Mouse (Mus musculus) layer of hippocampus, adult 9-10 months (tissue): Measurements from ENCODE around the gene Ncapd2.
A peak's percentile ranks its signal among the peaks of the same experiment; 100 is the strongest.

Source experiments
- DNase-seq: peaks from one replicate; pipeline ENCODE4 v3.0.0; 2022; ENCODE audit warnings: low spot score

Ncapd2 gene

DNA sequence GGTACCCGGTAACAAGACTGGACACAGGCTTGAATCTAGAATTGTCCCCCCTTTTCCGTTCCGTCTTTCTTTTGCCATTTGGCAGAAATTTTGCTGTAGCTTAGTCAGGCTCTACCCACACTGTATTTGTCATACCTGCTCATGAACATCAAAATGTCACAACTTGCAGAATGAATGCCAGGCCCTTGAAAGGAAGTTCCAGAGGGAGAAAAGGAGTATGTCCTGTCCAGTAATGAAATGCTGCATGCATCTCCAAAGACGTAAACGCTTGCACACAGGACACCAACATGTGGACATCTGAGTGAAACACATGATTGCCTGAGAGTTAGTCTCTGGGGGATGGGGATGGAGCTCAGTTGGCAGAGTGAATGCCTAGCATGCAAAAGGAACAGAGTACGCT, 22.2 kb upstream of the Ncapd2 start:
- DNase-seq: no peak

- no peak for DNase-seq
Observed at GRCm38 (mm10) chr6:125213129-125213528, 21.6 kb upstream of the Ncapd2 start.

GRCm38 (mm10) chr6:125212621-125213020, 21.1 kb upstream of the Ncapd2 start:
- no peak for DNase-seq

DNA sequence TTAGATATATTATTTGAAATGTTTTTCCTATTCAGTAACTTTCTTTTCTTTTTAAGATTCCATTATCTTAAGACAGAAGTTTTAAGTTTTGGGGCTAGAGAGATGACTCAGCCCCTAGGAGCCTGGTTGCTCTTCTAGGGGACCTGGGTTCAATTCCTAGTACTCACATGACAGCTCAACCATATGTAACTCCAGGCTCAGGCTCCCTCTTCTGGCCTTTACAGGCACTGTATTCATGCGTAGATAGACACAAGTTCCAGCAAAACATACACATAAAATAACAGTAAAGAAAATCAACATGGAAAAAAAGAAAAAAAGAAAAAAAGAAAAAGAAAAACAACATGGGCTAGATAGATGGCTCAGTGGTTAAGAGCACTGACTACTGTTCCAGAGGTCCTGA, 18.9 kb upstream of the Ncapd2 start:
- DNase-seq: no peak

GRCm38 (mm10) chr6:125197166-125197565, 5.7 kb upstream of the Ncapd2 start:
- peak; percentile 26 for DNase-seq

DNA sequence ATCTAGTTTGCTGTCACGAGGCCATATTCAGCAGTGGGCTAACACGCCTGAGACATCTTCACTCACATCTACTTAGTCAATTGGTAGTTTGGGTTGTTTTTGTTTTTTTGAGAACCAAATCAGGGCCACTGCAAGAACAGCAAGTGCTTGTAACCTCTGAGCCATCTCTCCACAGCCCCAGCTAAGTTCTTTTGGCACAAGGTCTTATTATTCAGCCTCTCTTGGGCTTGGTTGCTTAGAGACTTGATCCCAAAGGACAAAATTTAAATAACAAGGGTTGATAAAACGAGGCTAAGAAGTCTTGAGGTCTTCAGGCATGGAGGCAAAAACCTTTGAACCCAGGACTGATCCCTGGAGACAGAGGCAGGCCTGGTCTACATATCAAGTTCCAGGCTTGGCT, 4.8 kb upstream of the Ncapd2 start:
- no peak for DNase-seq

- DNase-seq: no peak
Observed at GRCm38 (mm10) chr6:125195541-125196075, 4.1 kb upstream of the Ncapd2 start.

DNA sequence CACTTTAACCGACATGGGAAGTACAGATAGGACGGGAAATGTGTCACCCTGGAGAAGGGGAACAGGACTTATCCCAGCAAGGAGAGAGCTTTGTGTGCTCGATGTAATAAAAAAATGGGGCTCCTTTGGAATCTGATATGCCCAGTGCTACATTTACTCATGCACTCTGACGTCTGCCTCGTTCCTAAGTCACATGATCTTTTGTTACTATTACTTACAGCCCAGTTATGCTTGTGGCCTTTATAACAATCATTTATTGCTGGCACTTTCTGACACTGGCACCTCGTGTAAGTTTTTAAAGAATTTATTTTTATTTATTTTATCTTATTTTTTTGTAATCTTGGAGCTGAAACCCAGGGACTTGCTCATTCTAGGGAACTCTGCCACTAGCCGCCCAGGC, 1.9 kb upstream of the Ncapd2 start:
- DNase-seq: no peak

DNA sequence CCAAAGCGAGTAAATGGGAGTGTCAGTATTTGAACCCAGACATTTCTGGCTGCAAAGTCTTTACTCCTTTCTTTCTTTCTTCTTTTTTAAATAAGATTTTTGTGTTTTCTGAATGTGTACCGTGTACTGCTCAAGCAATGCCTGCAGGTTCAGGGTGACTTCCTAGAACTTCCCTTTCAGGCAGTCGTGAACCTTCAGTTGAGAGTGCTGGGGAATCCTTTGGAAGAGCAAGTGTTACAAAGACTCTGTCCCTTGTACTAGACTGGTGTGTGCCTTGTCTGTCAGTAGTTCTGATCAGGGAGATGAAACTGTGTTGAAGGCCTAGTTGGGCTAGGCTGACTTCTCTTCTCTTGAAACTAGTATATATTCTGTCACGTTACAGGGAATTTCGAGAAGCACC, 1.3 kb upstream of the Ncapd2 start:
- DNase-seq: no peak

DNA sequence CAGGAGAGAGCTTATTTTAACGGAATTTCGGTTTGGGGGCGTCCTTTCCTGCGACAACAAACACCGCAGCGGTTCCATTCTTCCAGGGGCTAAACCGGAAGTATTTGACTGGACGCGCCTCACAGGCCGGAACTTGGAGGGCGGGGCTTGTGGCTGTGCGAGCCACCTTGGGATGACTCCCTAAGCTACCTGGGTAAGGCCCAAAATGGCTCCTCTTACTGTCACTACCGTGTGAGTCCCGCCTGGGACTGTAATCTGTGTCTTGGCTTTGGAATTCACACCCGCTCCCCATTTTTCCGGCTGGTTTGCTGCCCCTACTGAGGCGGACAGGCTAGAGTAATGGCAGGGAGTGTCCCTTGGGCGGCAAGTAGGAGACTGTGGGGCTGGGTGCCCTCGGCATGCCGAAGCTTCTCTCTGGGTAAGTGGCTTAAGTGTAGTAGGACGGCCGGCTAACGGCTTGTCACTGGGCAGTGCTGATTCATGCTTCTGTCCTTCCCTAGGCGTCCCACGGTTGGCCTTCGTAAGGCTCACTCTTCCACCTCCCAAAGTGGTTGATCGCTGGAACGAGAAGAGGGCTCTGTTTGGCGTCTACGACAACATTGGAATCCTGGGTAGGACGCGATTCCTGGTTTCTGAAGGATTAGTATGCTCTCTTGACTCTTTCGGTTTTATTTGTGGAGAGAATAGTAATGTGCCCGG, 664 bp upstream of the Ncapd2 start:
- DNase-seq: peak; percentile 78

GRCm38 (mm10) chr6:125190816-125191215, 685 bp downstream of the Ncapd2 start:
- DNase-seq: no peak

GRCm38 (mm10) chr6:125186203-125186602, 5.3 kb downstream of the Ncapd2 start:
- DNase-seq: no peak

DNA sequence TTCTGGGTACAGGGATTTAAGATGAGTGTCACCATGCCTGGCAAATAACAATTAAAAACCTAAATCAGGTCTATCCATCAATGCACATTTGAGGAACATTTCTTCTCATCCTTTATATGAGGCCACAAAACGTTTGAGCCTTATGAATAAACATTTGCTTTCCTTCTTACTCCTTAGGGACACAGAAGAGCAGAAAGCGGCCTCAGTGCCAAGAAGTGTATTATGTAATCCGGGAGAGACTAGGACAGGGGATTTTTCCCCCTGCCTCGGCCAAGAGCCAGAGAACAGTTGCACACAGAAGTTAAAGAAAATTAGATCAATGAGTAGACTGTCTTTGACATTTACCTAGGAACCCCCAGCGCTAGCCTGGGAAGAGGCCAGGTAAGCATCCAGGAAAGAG, 9.4 kb downstream of the Ncapd2 start:
- no peak for DNase-seq

DNA sequence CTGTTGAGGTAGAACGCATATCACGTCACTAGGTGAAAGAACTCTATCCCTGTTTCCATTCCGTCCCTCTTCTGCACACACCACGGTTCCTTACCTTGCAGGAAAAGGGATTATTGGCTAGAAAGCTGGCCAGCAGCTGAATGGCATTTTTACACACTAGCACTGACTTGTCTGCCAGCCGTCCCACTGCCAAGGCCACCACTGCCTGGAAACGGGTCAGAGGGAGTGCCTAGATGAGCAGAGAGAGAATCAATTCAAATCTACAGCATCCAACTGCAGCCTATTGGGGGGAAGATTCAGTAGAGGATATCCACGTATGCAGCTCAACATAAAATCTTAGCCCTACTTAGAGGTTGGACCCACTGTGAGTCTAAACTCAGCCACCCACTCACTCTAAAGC, 11.9 kb downstream of the Ncapd2 start:
- no peak for DNase-seq

GRCm38 (mm10) chr6:125175469-125175868, 16.0 kb downstream of the Ncapd2 start:
- DNase-seq: no peak

DNA sequence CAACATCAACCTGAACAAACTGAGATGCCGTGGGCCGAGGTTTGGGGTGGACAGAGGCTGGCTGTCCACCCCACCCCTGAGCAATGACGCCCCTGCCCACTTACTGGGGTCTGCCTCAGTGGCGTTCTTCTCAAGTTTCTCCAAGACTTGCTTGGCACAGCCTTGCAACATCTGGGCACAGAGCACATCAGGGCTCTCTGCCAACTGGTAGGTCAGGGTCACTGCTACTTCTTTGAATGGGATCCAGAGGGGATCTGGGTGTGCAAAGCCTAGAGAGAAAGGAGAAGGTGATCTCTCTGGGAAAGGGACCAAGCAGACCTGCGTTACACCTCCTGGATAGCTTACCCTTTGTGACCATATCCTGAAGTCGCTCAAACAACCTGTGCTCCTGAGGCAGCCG, 18.2 kb downstream of the Ncapd2 start:
- no peak for DNase-seq

- DNase-seq: no peak
Observed at GRCm38 (mm10) chr6:125172474-125172873, 19.0 kb downstream of the Ncapd2 start.

DNA sequence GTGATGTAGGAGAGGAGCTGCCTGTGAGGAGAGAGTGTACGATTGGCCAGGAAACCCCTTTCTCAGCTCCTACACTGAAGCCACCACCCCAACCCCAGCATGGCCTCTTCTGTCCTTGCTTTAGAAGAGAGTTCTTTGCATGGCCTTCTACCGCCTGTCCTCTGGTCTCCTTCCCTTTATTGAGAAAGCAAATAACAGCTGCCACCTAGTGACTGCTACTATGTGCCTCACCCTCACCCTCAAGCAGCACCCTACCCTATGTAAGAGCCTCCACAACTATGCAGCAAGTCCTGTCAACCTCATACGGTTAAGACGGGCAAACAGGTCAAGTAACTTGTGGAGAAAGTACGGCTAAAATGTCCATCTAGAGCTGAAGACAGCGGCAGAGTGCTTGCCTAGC, 21.3 kb downstream of the Ncapd2 start:
- DNase-seq: no peak

DNA sequence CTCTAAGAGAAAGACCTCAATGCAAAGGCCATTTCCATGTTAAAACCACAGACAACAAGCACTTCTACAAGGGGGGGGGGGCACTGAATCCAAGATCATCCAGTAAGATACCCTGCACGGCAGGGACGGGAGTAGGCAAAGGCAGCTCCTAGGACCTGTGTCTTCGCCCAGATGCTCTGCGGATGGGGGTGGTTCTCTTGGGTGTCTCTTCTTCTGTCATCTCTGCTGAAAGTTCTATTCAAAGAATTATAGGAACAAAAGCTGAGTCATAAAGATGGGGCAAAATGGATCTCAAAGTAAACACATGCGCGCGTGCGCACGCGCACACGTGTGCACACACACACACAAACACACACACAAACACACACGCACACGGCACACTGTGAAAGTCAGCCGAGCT, 23.4 kb downstream of the Ncapd2 start:
- no peak for DNase-seq

DNA sequence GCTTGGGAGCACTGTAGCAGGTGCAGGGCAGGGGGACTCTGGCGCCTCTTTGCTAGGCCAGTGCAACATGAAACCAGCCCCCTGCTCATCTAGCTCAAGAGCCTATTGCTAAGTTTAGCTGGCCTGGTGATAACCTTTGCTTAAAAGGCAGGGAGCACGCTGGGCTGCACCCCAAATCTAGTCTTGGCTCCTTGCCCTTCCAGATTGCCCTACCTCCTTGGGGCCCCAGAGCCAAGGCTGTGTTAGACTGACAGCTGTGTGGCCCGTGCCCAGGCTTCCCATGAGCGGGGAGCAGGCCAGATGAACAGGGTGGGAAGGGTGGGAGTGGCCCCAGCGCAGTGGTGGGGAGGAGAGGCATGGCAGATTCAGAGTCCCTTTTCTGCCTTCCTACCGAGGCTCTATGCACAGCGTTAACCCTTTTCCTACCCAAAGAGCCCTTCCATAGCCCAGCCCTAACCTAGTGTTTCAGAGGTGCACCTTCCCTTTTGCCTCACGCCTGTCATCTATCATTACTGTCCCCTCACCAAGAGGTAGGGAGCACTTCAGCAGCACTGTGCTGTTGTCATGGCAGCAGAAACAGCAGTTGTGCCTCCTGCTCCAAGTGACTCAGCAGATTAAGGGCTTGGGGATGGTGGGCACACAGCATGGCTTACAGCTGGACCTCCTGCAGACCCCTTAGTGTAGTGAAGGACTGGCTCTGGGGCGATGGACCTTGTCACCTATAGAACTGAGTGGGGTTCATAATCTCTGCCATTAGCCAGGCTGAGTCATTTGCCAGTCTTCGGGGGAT, 24.4 kb downstream of the Ncapd2 start:
- no peak for DNase-seq

DNA sequence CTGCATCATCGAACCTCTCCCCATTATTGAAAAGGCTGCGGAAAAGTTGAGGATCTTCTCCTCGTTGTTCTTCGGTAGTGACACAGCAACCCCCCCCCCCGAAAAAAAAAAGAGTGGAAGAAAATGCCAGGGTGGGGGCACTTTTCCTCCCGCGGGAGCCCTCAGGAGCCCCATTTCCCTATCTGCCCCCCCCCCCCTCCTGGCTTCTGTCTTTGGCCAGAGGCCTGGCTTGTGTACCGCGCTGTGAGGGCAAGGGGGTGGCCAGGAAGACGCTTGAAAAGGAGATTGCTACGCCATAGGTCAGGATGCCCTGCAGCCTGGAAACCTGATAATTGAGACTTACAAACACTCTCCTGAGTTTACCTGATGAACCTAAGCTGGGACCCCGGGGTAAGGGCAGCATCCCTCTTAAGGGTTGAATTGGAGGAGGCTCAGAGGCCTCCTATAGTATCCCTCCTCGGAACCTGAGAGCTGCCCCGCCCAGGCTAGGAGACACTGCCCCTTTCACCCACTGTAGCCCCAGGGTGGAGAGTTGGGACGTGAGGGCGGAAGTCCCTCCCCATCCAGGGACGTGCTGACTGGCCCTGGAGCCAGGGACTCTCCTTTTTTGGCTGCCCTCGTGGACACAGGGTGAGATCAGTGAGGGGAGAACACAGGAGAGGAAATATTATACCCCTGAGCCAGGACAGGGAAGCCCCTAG, 25.3 kb downstream of the Ncapd2 start, which contains the start of gene Gapdh:
Gapdh (minus strand) TSS at position 417 of the 701 bp plus-strand sequence.
- no peak for DNase-seq

- DNase-seq: peak; percentile 95
Observed at GRCm38 (mm10) chr6:125165328-125165891, 26.1 kb downstream of the Ncapd2 start.
